Mouse (Mus musculus) bone marrow macrophage, adult 2 months (primary cell): ENCODE results near the gene Shisa3. TPM values are rescaled to one million over a fixed set of nuclear protein-coding genes. Genes with fewer than 3 reads are reported as not detected.

Experiments used
- H3K27ac ChIP-seq: 2 replicates; pipeline ENCODE4 v1.5.1; 2012; ENCODE audit warnings: low read depth, low read length; ENCODE audit not compliant: insufficient read depth
- H3K4me1 ChIP-seq: 2 replicates; pipeline ENCODE4 v1.6.1; 2012; ENCODE audit warnings: low read length; ENCODE audit not compliant: control insufficient read depth, insufficient read depth
- H3K4me3 ChIP-seq: 2 replicates; pipeline ENCODE4 v1.5.1; 2012; ENCODE audit warnings: mild to moderate bottlenecking, low read length, moderate library complexity; ENCODE audit not compliant: insufficient read depth
- CTCF ChIP-seq: IDR thresholded peaks from 2 replicates; pipeline ENCODE4 v1.5.1; 2012; ENCODE audit warnings: low read depth, mild to moderate bottlenecking, low read length, moderate library complexity
- POLR2A ChIP-seq: IDR thresholded peaks from 2 replicates; pipeline ENCODE4 v1.6.1; 2012; ENCODE audit warnings: mild to moderate bottlenecking, low read depth, low read length, borderline replicate concordance
- polyA plus RNA-seq: library from polyadenylated mRNA; stranded (reverse); fragments of >200 nt; gene quantifications from 2 replicates; pipeline ENCODE4 v1.2.4, GENCODE M21; 2012; ENCODE audit not compliant: missing spikeins, insufficient read depth, insufficient read length

Shisa3 gene
- polyA plus RNA-seq, 1 experiment = not detected

DNA sequence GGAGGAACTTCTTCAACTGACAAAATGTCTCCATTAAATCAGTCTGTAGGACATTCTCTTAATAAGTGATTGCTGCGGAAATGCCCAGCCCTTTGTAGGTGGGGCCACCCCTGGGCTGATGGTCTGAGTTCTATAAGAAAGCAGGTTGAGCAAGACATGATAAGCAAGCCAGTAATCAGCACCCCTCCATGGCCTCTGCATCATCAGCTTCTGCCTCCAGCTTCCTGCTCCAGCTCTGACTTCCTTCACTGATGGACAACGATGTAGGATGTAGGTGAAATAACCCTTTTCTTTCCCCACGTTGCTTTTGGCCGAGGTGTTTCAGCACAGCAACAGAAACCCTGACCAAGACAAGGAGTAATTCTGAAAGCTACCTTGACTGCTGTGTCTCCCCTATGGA, 41.5 kb downstream of the Shisa3 start:
- Histone ChIP-seq H3K4me1 (no peaks in the 10 kb centered on the region), H3K4me3 (no peak overlapping the region), H3K27ac (no peak overlapping the region)
- TF ChIP-seq CTCF (no peak), POLR2A (no peak)

DNA sequence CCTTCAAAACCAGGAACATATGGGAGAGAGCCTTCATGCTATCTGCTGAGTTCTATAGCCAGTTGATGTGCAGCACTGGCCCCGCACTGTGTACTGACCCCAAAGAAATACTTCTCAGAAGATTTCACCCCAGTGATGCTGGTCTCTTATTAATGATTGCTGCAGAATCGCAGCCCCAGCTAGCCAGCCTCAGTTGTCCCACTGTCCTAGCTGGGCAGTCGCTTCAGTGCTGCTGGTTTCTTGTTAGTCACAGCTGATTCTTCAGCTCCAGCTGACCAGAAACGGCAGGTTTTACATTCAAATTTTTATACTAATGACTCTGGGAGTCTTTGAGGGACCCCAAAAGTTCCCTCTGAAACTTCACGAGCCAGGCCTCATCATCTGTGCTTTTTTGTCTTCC, 42.3 kb downstream of the Shisa3 start:
- no peak for TF ChIP-seq CTCF
- no peak for TF ChIP-seq POLR2A
- no peaks in the 10 kb centered on the region for H3K4me1 ChIP-seq
- no peak overlapping the region for H3K4me3 ChIP-seq
- no peak overlapping the region for H3K27ac ChIP-seq

DNA sequence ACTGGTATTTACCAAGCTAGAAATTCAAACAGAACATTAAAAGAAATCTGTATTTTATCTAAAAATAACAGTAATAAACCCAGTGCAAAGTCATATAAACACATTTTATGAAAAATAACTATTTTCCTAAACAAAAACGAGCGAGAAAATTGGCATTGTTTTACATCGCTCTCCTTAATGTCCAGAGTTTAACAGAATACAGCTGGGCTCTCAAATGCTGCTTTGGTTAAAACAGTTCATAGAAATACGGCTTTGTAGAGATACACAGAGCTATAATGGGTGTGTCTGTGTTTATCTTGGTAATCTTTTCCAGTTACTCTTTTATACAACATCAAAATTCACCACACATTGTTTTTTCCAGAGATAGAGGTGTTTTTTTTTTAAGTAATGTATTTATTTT, 44.8 kb downstream of the Shisa3 start:
- TF ChIP-seq POLR2A = no peak
- no peak for TF ChIP-seq CTCF
- no peaks in the 10 kb centered on the region for H3K4me1 ChIP-seq
- no peak overlapping the region for H3K4me3 ChIP-seq
- no peak overlapping the region for H3K27ac ChIP-seq

DNA sequence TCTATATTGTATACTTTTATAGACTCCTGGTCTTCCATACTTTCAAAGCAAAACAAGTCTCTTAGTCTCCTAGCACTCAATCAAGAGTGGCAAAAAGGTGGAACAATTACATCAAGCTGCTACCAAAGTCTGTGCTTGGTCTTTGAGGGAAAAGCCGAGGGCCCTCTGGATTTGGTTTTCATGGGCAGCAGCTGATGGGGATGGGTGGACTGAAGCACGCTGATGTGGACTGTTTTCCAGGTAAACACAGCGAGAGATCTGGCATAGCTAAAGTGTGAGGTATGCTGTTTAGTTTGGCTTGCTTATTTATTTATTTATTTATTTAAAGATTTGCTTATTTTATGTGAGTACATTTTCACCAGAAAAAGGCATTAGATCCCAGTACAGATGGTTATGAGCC, 45.9 kb downstream of the Shisa3 start:
- no peak overlapping the region for H3K27ac ChIP-seq
- H3K4me1 ChIP-seq = no peaks in the 10 kb centered on the region
- no peak overlapping the region for H3K4me3 ChIP-seq
- TF ChIP-seq POLR2A (no peak), CTCF (no peak)

DNA sequence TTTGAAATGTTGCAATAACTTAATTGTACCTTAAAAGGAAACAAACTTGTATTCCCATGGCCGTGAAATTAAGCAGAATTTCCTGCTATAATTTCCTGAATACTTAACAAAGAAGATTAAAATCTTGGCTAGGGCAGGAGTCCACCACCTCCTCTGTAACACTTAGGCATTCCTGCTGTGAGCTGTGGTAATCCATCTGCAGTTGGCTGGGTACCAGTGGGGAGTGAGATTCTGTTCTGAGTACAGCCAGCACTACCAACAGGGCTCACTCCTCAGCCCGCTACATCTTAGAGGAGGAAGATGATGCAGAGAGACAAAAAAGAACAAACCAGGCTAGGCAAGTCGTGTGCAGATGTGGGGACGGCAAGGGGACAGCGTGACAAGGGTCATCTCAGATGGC, 46.9 kb downstream of the Shisa3 start:
- Histone ChIP-seq H3K4me3 (no peak overlapping the region), H3K4me1 (no peaks in the 10 kb centered on the region), H3K27ac (no peak overlapping the region)
- no peak for TF ChIP-seq POLR2A
- TF ChIP-seq CTCF = no peak

DNA sequence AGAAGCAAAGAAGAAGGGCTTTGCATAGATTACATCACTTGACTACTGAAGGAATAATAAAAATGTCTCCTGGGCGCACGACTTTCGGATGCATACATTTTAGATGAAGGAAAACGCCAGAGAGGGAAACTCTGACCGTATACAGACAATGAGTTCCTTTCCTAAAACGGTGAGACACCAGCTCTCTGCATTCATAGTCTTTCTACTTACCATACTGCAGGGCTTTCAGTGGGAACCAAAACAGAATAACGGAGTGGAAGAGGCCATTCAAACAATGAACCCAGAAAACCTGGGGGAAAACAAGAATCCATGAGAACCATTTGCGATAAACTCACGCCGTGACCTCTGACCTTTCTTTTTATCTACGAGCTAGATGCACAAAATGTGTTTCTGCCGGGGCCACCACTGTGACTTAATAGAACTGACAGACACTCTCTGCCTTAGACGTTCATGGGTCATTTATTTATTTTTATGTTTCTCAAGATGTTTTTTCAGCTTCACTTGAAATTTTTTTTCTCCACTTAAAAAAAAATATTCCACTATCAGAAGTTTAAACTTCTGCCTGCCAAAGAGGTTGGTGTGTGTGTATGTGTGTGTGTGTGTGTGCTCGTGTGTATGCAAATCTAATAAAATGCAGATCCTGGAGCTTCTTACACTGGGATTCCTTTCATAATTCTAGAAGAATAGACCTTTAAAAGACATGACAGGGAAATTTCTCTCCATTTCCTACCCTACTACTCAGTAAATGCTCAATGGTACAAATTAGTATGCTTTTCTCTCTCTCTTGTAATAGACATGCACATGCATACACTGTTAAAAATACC, 48.2 kb downstream of the Shisa3 start:
- TF ChIP-seq POLR2A (no peak), CTCF (no peak)
- no peaks in the 10 kb centered on the region for H3K4me1 ChIP-seq
- H3K27ac ChIP-seq = no peak overlapping the region
- no peak overlapping the region for H3K4me3 ChIP-seq

DNA sequence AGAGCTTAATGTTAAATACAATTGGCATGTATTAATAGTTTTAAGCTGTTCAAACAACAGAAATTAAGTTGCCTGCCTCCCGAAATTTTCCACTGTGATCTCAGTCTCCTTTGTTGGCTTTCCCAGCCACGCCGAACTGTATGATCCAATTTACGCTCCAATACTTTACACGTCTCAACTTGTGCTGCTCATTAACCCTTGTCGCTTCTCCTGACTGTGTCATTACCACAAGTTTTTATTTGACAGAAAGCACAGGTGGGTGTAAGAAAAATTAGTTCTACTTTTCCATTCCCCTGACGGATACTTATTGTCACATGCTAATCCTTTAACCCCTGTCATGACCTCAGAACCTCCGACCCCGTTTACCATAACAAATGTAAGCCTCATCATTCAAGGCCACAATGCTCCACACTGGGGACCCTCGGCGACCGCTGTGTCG, 49.2 kb downstream of the Shisa3 start:
- no peak overlapping the region for H3K27ac ChIP-seq
- no peak for TF ChIP-seq POLR2A
- no peak for TF ChIP-seq CTCF
- H3K4me1 ChIP-seq = no peaks in the 10 kb centered on the region
- no peak overlapping the region for H3K4me3 ChIP-seq

DNA sequence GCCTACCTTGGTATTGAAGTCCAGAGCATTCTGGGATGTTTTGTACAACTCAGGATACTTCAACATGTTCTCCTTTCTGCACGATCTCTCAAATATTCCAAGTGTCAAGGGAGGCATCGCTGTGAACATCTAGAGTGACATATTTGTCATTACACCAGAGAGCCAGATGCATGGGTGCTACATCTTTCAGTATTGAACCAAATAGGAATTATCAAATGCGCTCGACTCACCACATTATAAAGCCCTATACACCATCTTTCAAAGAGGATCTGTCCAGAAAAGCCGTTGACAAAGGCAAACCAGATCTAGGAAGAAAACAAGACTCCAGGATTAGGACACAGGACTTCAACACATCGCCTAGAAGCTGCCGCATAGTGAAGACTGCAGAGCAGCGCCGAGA, 52.2 kb downstream of the Shisa3 start:
- TF ChIP-seq POLR2A (no peak), CTCF (no peak)
- no peaks in the 10 kb centered on the region for H3K4me1 ChIP-seq
- no peak overlapping the region for H3K27ac ChIP-seq
- no peak overlapping the region for H3K4me3 ChIP-seq

DNA sequence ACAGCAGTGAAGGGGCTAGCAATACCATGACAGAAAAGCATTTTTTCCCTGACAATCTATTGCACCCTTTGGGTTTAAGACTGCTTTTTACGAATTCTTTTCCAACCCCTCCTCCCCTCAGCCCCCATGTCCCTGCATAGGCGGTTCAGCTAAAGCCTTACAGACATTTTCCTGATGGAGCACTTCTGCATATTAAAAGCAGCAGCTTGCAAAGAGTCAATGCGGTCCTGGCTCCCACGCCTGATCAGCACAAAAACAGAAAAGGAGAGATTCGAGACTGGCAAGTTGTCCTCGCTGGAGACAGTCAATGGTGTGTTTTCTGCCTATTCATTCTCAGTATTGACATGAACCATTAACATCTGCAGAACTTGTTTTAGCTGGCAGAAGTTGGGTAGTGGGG, 55.0 kb downstream of the Shisa3 start:
- no peaks in the 10 kb centered on the region for H3K4me1 ChIP-seq
- H3K4me3 ChIP-seq = no peak overlapping the region
- H3K27ac ChIP-seq = no peak overlapping the region
- TF ChIP-seq CTCF (no peak), POLR2A (no peak)

DNA sequence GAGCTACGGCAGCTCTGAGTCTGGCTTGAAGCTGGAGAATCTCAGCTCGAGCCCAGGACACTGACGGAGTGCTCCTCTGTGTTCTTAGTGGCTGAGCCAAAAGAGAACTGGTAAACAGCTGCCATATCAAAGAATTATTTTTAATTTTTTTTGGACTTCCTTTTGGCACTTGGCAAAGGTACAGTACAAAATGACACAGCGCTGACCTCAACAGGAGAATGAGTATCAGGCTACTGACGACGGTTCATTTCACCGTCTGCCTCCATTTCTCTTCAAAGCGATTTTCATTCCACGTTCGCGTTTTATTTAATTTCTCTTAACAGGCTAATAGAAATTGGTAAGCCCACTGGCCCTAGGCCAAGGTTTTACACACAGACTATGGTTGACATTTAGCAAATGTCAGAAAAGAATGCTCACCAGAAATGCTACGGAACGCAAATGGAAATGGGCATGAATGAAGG, 61.8 kb downstream of the Shisa3 start:
- TF ChIP-seq CTCF (no peak), POLR2A (no peak)

More for the DNA sequence above, 61.8 kb downstream of the Shisa3 start:
- Histone ChIP-seq H3K4me1 (no peaks in the 10 kb centered on the region), H3K27ac (no peak overlapping the region), H3K4me3 (no peak overlapping the region)
